21 mouse cellular contexts compared by ENCODE assay signal in the genomic region with DNA sequence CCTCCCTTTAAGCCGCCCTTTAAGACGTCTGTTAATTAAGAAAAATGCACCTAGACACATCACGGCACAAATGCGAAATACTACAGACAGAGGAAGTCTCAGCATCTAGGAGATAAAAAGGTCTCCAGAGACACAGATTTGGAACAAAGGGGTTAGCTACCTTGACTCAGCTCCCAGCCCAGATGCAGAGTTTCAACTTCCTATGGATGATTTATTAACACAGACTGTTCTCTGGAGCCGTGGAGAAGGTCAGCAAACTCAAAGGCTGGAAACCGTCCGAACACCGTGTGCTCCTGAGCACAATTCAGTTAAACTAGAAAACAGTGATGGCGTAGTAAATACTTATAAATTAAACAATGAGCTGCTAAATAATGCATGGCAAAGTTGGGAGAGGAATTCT. TPM values are rescaled to one million over a fixed set of nuclear protein-coding genes. Genes with fewer than 3 reads are reported as not detected.
"Had no signal": no experiment of that assay in that cellular context is flagged by ENCODE, and none has a peak within 500 bp of the region (broad histone marks: within the 10 kb centered on the region; RNA-seq: fewer than 3 reads in every experiment).

No protein-coding gene starts in this region.

- H3K4me3 ChIP-seq: intestine, embryonic 15.5 days; left cerebral cortex, adult 2 months; liver, embryonic 13.5 days; lung, embryonic 15.5 days; megakaryocyte, embryonic 14.5 days; neural tube, embryonic 13.5 days had no signal

- H3K27me3 ChIP-seq: intestine, embryonic 15.5 days; lung, embryonic 15.5 days had no signal

- H3K27ac ChIP-seq: intestine, embryonic 15.5 days; left cerebral cortex, adult 2 months; liver, embryonic 13.5 days; lung, embryonic 15.5 days; macrophage; neural tube, embryonic 13.5 days had no signal

- H3K36me3 ChIP-seq: intestine, embryonic 15.5 days; liver, embryonic 13.5 days; lung, embryonic 15.5 days; neural tube, embryonic 13.5 days had no signal

- DNase-seq: liver; liver, embryonic 13.5 days; liver, postnatal 0 days; lung, postnatal 14 days; retina, postnatal 1 day; right cerebral cortex, postnatal 4 days; spleen, adult 18-20 months; thymus, adult 18-20 months; thymus, postnatal 14 days had no signal

RNA-seq across cellular contexts. Expression of gene Tinagl1, which starts 17.3 kb away (rescaled TPM):
- total RNA-seq: monocyte, adult 5-6 weeks had no signal
- polyA plus RNA-seq: macrophage had no signal

RNA-seq across cellular contexts. Expression of gene Gm853, which starts 29.9 kb away (rescaled TPM):
- total RNA-seq: layer of hippocampus, postnatal 25 days; left cerebral cortex, adult 2 months; left cerebral cortex, postnatal 14 days; monocyte, adult 5-6 weeks had no signal
- polyA plus RNA-seq: intestine, embryonic 15.5 days; limb, embryonic 11.5 days; liver, embryonic 13.5 days; liver, postnatal 0 days; lung, embryonic 15.5 days; macrophage; midbrain, embryonic 11.5 days; neural tube, embryonic 13.5 days; stomach, embryonic 14.5 days had no signal

RNA-seq across cellular contexts. Expression of gene Hcrtr1, which starts 53.1 kb away (rescaled TPM):
- total RNA-seq: monocyte, adult 5-6 weeks had no signal
- polyA plus RNA-seq: limb, embryonic 11.5 days; liver, postnatal 0 days; macrophage had no signal
